Mouse (Mus musculus) forebrain, embryonic 12.5 days (tissue): ENCODE data around the gene Mef2b. TPM values are rescaled to one million over a fixed set of nuclear protein-coding genes. Genes with fewer than 3 reads are reported as not detected.
A peak's percentile ranks its signal among the peaks of the same experiment; 100 is the strongest.

Source experiments
- ATAC-seq: fragments of 200-750 bp; cut with Nextera tagmentation; 2 replicates; pipeline ENCODE4 v1.8.0; 2017; ENCODE audit warnings: moderate TSS enrichment; ENCODE audit not compliant: low FRiP score
- H3K27ac ChIP-seq: fragments of 300-500 bp; sonication (generic); 2 replicates; pipeline ENCODE4 v1.5.1; 2016; ENCODE audit warnings: mild to moderate bottlenecking
- H3K27me3 ChIP-seq: fragments of 300-500 bp; sonication (generic); 2 replicates; pipeline ENCODE4 v1.6.1; 2016; ENCODE audit warnings: mild to moderate bottlenecking
- H3K36me3 ChIP-seq: fragments of 300-500 bp; sonication (generic); replicated peaks from 2 replicates; pipeline ENCODE4 v1.6.1; 2016; ENCODE audit warnings: mild to moderate bottlenecking
- H3K4me1 ChIP-seq: fragments of 300-500 bp; sonication (generic); 2 replicates; pipeline ENCODE4 v1.6.1; 2016
- H3K4me2 ChIP-seq: fragments of 300-500 bp; sonication (generic); 2 replicates; pipeline ENCODE4 v1.6.1; 2016; ENCODE audit warnings: mild to moderate bottlenecking, moderate library complexity
- H3K4me3 ChIP-seq: fragments of 300-500 bp; sonication (generic); replicated peaks from 2 replicates; pipeline ENCODE4 v1.5.1; 2016; ENCODE audit warnings: mild to moderate bottlenecking
- H3K9ac ChIP-seq: fragments of 300-500 bp; sonication (generic); 2 replicates; pipeline ENCODE4 v1.6.1; 2016; ENCODE audit warnings: mild to moderate bottlenecking
- H3K9me3 ChIP-seq: fragments of 300-500 bp; sonication (generic); 2 replicates; pipeline ENCODE4 v1.6.1; 2016
- WGBS: fragments of 180-500 bp; shearing (Covaris S2); methylation state at CpG from one replicate; pipeline ENCODE4 v1.1.7; 2016; 5-methylcytosine and 5-hydroxymethylcytosine counted together
- polyA plus RNA-seq: library from polyadenylated mRNA; unstranded; fragments of >200 nt; fragmentation: Nextera tagmentation; extraction: Ambion mirVana; gene quantifications from 2 replicates; pipeline ENCODE4 v1.2.1, GENCODE M21; 2016

Gene Mef2b
- polyA plus RNA-seq, 1 experiment from 2014 or later = 1.6 TPM

GRCm38 (mm10) chr8:70170748-70171147 lies 31.2 kb downstream of the Mef2b start:
- H3K27me3 ChIP-seq = peaks cover 19% of the 10 kb centered on the region
- H3K9me3 ChIP-seq = no peaks in the 10 kb centered on the region
- H3K27ac ChIP-seq = no peak overlapping the region
- H3K4me2 ChIP-seq = no peak overlapping the region
- 83% methylated on average over 3 of the region's 3 CpGs for WGBS
- 0 out of 2 replicates have a peak, but pooled peaks cover 2% of the 10 kb centered on the region for H3K36me3 ChIP-seq
- H3K9ac ChIP-seq = no peak overlapping the region
- H3K4me3 ChIP-seq = no peak overlapping the region
- ATAC-seq = no peak
- peaks cover 23% of the 10 kb centered on the region for H3K4me1 ChIP-seq

- ATAC-seq = no peak
- 89% methylated on average over 7 of the region's 7 CpGs for WGBS
- Histone ChIP-seq H3K27ac (no peak overlapping the region), H3K9me3 (no peaks in the 10 kb centered on the region), H3K36me3 (0 out of 2 replicates have a peak, but pooled peaks cover 2% of the 10 kb centered on the region), H3K4me3 (no peak overlapping the region), H3K9ac (no peak overlapping the region), H3K4me2 (no peak overlapping the region), H3K27me3 (peaks cover 14% of the 10 kb centered on the region), H3K4me1 (peaks cover 23% of the 10 kb centered on the region)
Measured at GRCm38 (mm10) chr8:70171240-70171639, 31.7 kb downstream of the Mef2b start.

GRCm38 (mm10) chr8:70172043-70172681 lies 32.7 kb downstream of the Mef2b start, which contains the start of gene Tmem161a:
Gene Tmem161a (plus strand): TSS chr8:70172356.
- 2% methylated on average over 27 of the region's 27 CpGs for WGBS
- Histone ChIP-seq H3K9me3 (no peaks in the 10 kb centered on the region), H3K9ac (peak within 1 kb of the TSS; percentile 63), H3K4me3 (peak within 1 kb of the TSS; percentile 57), H3K4me2 (peak within 1 kb of the TSS; percentile 56), H3K27me3 (peaks cover 6% of the 10 kb centered on the region; the same call in 1 of the 2 replicates), H3K36me3 (peaks cover 9% of the 10 kb centered on the region), H3K4me1 (peaks cover 13% of the 10 kb centered on the region), H3K27ac (no peak within 1 kb of the TSS)
- ATAC-seq = peak; percentile 97

DNA sequence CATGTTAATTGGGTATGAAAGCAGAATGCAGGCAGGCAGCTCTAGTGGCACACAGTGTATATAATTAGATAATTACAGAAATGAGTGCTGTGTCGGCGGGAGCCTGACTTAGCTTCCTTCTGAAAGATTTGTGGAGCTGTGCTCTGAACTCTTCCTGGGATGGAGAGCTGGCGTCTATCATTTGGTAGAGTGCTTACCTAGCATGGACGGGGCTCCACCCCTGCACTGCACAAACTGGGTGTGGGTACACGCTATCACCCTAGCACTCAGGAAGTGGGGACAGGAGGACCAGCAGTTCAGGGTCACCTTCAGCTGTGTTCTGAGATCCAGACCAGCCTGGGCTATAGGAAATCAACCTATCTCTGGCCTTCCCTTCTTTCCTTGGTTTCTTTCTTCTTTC lies 33.8 kb downstream of the Mef2b start:
- H3K9ac ChIP-seq = peak overlapping the region; percentile 63; the same call in 1 of the 2 replicates
- ATAC-seq = no peak

DNA sequence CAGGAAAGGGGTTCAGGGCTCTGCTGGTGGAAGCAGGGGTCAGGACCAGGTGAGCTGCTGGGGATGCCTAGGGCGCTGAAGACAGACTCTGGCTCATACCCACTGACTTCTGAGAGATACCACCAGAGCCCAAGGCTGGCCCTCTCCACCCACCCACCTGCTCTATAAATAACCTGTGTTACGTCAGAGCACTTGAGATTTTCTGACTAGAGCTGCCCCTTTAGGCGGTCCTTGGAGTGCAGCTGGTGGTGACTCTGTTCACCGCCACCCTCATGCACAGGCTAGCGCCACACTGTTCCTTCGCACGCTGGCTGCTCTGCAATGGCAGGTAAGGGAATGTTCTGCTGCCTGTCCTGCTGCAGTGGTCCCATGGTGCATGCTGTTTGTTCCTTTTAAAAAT lies 34.6 kb downstream of the Mef2b start:
- WGBS = 88% methylated on average over 7 of the region's 7 CpGs
- no peak overlapping the region for H3K4me3 ChIP-seq
- H3K36me3 ChIP-seq = peaks cover 19% of the 10 kb centered on the region
- 0 out of 2 replicates have a peak overlapping the region, but pooled peaks have one; percentile 1 for H3K9ac ChIP-seq
- no peak overlapping the region for H3K4me2 ChIP-seq
- H3K27ac ChIP-seq = no peak overlapping the region
- no peaks in the 10 kb centered on the region for H3K9me3 ChIP-seq
- ATAC-seq = no peak
- H3K27me3 ChIP-seq = no peaks in the 10 kb centered on the region
- H3K4me1 ChIP-seq = peaks cover 13% of the 10 kb centered on the region

More for the DNA sequence above, 33.8 kb downstream of the Mef2b start:
- 89% methylated on average over 5 of the region's 5 CpGs for WGBS
- Histone ChIP-seq H3K27me3 (peaks cover under 1% of the 10 kb centered on the region; the same call in 1 of the 2 replicates), H3K4me3 (0 out of 2 replicates have a peak overlapping the region, but pooled peaks have one; percentile 14), H3K36me3 (peaks cover 13% of the 10 kb centered on the region), H3K9me3 (no peaks in the 10 kb centered on the region), H3K4me2 (peak overlapping the region; percentile 56), H3K27ac (no peak overlapping the region), H3K4me1 (peaks cover 13% of the 10 kb centered on the region)

DNA sequence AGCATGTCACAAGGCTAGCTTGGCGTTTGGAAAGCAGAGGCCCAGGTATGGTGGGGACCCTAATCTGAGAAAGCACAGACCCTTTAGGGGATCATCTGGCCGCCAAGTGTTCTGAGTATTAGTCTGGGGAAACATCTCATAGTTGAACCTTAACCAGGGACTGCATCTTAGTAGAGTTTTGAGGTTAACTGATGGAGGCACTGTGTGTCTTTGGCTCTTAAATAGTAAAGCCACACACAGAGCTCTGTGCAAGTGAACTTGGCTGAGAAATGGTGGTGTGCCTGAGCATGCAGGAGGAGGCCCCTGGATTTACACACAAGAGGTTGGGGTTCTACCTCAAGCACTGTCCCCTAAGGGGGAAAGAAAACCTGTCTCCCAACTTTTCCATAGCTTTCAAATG lies 38.7 kb downstream of the Mef2b start:
- H3K4me2 ChIP-seq = no peak overlapping the region
- H3K4me3 ChIP-seq = no peak overlapping the region
- no peaks in the 10 kb centered on the region for H3K9me3 ChIP-seq
- peaks cover 51% of the 10 kb centered on the region for H3K36me3 ChIP-seq
- H3K27ac ChIP-seq = no peak overlapping the region
- 91% methylated on average over 2 of the region's 2 CpGs for WGBS
- no peak overlapping the region for H3K9ac ChIP-seq
- ATAC-seq = no peak
- no peaks in the 10 kb centered on the region for H3K27me3 ChIP-seq
- H3K4me1 ChIP-seq = peaks cover 3% of the 10 kb centered on the region

DNA sequence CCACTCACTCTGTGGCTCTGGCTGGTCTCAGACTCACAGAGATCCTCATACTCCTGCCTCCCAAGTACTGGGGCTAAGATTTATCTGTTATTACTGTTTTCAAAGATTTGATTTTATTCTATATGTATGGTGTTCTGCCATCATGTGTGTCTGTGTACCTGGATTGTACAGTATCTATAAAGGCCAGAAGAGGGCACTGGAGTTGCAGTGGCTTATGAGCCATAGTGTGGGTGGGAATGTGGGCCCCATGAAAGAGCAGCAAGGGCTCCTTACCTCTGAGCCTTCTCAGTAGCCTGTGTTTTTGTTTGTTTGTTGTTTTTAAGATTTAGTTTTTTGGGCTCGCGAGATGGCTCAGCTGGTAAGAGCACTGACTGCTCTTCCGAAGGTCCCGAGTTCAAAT lies 39.6 kb downstream of the Mef2b start:
- Histone ChIP-seq H3K4me1 (no peaks in the 10 kb centered on the region; the same call in 1 of the 2 replicates), H3K4me3 (no peak overlapping the region), H3K9ac (no peak overlapping the region), H3K36me3 (peaks cover 52% of the 10 kb centered on the region), H3K27ac (no peak overlapping the region), H3K27me3 (no peaks in the 10 kb centered on the region), H3K4me2 (no peak overlapping the region), H3K9me3 (no peaks in the 10 kb centered on the region)
- 97% methylated on average over 4 of the region's 4 CpGs for WGBS
- no peak for ATAC-seq

GRCm38 (mm10) chr8:70181212-70181902 lies 41.8 kb downstream of the Mef2b start:
- Histone ChIP-seq H3K9ac (no peak overlapping the region), H3K27me3 (no peaks in the 10 kb centered on the region), H3K27ac (no peak overlapping the region), H3K36me3 (peaks cover 50% of the 10 kb centered on the region), H3K9me3 (no peaks in the 10 kb centered on the region), H3K4me1 (no peaks in the 10 kb centered on the region), H3K4me3 (no peak overlapping the region), H3K4me2 (no peak overlapping the region)
- no peak for ATAC-seq
- WGBS = 90% methylated on average over 16 of the region's 16 CpGs

DNA sequence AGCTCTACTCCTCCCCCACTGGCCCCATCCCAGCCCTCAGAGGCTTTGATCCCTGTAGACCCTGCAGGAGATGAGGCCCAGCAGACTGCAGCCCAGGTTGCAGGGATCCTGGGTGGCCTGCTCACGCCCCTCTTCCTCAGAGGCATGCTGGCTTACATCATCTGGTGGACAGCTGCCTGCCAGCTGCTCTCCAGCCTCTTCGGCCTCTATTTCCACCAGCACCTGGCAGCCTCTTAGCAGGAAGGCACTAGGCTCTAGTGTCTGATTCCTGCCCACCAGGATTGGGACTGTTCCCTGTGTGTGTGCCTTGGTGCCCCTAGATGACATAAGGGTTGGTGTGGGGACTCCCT lies 42.4 kb downstream of the Mef2b start:
- Histone ChIP-seq H3K4me1 (no peaks in the 10 kb centered on the region), H3K27me3 (no peaks in the 10 kb centered on the region), H3K9me3 (no peaks in the 10 kb centered on the region), H3K9ac (no peak overlapping the region), H3K27ac (no peak overlapping the region), H3K4me2 (no peak overlapping the region), H3K4me3 (no peak overlapping the region), H3K36me3 (peaks cover 46% of the 10 kb centered on the region)
- 86% methylated on average over 2 of the region's 2 CpGs for WGBS
- ATAC-seq = no peak

GRCm38 (mm10) chr8:70183194-70183593 lies 43.7 kb downstream of the Mef2b start:
- H3K4me1 ChIP-seq = no peaks in the 10 kb centered on the region
- H3K36me3 ChIP-seq = peaks cover 39% of the 10 kb centered on the region
- no peak overlapping the region for H3K9ac ChIP-seq
- no peak overlapping the region for H3K4me2 ChIP-seq
- no peak overlapping the region for H3K27ac ChIP-seq
- H3K27me3 ChIP-seq = no peaks in the 10 kb centered on the region
- no peak for ATAC-seq
- 93% methylated on average over 4 of the region's 4 CpGs for WGBS
- no peak overlapping the region for H3K4me3 ChIP-seq
- H3K9me3 ChIP-seq = no peaks in the 10 kb centered on the region

DNA sequence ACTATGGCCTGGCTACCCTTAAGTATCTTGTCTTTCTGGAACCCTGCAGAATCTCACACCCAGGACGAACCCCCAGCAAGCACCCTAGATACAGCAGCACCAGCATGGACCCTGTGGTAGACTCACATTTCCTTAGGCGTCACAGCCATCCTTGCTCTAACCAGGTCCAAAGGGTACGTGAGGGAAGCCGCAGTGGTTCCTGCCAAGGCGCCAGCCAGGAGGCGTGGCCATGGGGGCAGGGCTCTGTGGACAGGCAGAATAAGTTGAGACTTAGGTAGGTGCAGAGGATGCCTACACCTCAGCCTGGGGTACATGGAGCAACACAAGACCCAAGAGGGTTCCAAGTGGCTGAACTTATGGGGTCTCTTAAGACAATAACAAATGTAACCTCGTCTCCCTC lies 49.2 kb downstream of the Mef2b start:
- Histone ChIP-seq H3K4me1 (no peaks in the 10 kb centered on the region), H3K36me3 (no peaks in the 10 kb centered on the region), H3K9me3 (no peaks in the 10 kb centered on the region), H3K4me2 (no peak overlapping the region), H3K27ac (no peak overlapping the region), H3K9ac (no peak overlapping the region), H3K4me3 (no peak overlapping the region), H3K27me3 (no peaks in the 10 kb centered on the region)
- ATAC-seq = no peak
- 77% methylated on average over 7 of the region's 7 CpGs for WGBS

DNA sequence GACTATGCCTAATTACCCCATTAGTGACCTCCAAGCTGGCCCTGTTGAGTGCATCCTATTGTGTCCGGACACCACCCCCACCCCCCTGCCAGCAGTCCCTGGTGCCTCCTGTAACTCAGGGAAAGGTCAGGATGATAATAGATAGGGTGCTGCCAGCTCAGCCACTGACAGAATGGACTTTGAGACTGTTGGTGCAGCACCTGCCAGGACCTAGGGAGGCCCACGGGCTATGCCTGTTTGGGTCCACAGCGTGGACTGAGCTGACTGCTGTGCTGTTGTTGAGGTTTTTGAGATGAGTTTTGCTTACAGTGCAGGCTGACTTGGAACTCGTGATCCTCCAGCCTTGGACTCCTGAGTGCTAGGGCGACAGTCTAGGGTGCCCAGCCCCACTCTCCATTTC lies 53.7 kb downstream of the Mef2b start:
- Histone ChIP-seq H3K4me2 (no peak overlapping the region), H3K27me3 (peaks cover 4% of the 10 kb centered on the region; the same call in 1 of the 2 replicates), H3K9me3 (no peaks in the 10 kb centered on the region), H3K27ac (no peak overlapping the region), H3K9ac (no peak overlapping the region), H3K4me1 (peaks cover 3% of the 10 kb centered on the region; the same call in 1 of the 2 replicates), H3K4me3 (no peak overlapping the region), H3K36me3 (no peaks in the 10 kb centered on the region)
- ATAC-seq = no peak
- 66% methylated on average over 5 of the region's 5 CpGs for WGBS
